Mouse (Mus musculus) mouse trophoblast stem cell (cell line): ENCODE results near the gene Mansc1.
"Not testable (repeated sequence)": the region's sequence is repeated elsewhere in the genome, so short reads cannot be mapped to it uniquely, and the experiment has no call there.

Experiments used
- in situ Hi-C, 2 experiments: fragments of 300-500 bp; cut with MseI, MboI; formaldehyde crosslinking; loops; 2 replicates in 1 of 2; 3 replicates in 1 of 2; pipeline ENCODE4 v1.15.1; 2025

The Mansc1 gene

DNA sequence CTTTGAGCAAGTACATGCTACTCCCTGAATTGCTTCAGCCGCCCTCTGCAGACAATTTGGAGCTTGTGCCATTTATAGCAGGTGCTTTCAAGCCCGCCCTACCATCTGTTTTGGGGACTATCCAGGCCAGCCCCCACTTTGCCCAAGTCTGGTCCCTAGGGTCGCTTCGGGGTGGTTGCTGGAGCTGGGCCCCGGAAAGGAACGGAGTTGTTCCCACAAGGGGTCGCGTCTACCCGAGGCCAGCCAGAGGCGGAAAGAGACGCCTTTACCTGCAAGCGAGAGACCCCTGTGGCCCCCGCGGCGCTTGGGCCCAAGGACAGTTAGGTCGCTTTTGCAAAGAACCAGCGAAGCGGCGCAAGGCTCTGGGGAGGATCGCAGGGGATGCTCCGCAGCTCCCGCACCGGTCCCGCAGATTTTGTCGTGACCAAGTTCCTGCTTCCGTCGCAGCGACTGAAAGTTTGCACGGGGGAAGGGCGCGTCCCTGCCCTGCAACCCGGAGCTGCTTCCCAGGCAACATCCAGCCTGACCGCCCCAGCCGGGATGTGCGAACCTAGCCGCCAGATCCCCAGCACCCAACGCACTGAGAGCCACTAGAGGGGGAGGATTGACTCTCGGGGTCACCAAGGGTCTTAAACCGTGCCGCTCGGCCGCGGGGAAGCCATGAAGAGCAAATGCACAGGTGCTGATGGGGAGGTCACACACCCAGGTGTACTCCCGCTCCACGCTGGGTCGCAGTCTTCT, at the start of gene Mansc1:
Gene Mansc1, minus strand, starts transcription at position 542 of the 741 bp plus-strand sequence.
- in situ Hi-C loops, result no loop called here

DNA sequence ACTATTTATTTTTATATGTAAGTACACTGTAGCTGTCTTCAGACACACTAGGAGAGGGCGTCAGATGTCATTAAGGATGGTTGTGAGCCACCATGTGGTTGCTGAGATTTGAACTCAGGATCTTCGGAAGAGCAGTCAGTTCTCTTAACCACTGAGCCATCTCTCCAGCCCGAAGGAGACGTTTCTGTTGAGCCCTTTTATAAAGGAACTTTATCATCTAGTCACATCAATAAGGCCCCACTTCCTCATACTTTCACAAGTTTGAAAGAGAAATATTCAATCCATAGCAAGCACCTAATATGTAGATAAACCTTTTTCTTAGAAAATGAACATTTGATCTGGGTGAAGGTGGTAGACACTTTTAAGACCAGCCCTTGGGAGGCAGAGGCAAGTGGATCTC, 47.0 kb upstream of the Mansc1 start:
- in situ Hi-C loops, result not testable (repeated sequence)

DNA sequence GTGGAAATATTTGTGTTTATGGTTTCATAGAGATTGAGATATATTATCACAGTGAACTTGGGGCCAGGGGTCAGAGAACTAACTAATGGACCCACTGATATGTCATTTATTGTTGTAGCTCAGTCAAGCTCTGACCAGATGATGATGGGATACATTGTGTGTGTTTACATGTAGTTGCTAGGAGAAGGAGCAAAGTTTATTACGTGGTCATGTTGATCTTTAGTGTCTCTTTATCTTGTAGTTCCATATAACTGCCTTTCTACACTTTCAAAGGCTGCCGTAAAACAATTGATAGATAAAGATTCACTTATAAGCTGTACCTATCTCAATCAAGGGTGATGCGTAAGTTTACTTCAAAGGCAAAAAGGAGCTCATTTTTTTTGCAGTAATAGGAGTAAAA, 45.7 kb upstream of the Mansc1 start:
- in situ Hi-C loops, result no loop called here

DNA sequence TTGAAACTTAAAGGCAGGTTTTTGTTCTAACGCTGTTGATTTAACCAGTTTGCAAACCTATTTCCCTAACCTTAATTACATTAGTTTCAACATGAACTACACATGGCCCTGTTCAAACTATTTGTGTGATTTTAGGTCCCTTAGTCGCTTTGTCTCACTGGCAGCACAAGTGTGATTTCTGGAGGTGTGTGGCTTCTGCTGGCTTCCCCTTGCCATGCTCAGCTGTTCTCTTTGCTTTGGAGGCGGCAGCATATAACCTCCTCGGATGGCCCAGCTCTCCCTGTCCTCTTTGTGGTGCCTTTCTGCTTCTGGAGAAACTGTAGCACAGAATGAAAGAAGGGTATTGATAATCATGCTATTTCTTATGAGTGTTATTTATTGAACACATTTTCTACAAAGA, 45.2 kb upstream of the Mansc1 start:
- in situ Hi-C loops, result no loop called here

DNA sequence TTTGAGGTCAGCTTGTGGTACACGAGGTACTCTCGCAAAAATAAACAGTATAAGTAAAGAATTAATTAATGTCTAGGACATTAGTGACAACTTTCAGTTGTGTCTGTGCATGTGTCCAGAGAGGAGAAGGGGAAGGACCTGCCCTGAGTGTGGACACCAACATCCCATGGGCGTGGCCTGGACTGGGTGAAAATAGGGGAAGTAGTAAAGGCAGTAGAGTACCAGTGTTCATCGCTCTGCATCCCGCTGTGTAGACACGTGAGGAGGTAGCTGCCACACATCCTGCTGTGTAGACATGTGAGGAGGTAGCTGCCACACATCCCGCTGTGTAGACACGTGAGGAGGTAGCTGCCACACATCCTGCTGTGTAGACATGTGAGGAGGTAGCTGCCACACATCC, 41.4 kb upstream of the Mansc1 start:
- in situ Hi-C loops, result loop anchor here in 1 of 2 experiments (25.0 kb wide), 1 partner anchor 164 kb away; the partner anchor contains the start of gene Crebl2

DNA sequence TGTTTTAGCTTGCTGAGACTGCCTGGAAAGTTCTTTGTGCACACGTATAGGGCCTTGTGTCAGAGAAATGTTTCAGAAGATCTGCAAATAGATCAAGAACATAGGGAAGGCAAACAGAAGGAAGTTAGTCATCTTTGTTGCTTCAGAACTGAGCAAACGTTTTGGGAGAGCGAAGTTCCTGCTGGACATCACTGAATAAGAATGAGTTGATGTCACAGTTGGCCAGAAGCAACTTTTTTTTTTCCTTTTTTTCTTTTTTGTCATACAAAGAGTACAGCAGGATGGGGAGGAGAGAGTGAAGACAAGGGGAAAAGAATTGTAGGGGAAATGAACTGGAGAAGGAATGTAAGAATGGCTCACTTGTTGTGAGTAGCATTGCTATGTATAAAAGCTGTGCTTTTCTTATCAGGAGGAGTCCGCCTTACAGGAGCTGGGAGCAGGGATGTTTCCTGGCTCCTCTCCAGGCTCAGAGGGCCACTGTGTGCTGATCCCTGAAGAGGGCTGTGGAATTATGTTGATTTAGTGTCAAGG, 38.7 kb upstream of the Mansc1 start:
- in situ Hi-C loops, result loop anchor here in 1 of 2 experiments (25.0 kb wide), 1 partner anchor 166 kb away; the partner anchor contains the start of gene Crebl2

DNA sequence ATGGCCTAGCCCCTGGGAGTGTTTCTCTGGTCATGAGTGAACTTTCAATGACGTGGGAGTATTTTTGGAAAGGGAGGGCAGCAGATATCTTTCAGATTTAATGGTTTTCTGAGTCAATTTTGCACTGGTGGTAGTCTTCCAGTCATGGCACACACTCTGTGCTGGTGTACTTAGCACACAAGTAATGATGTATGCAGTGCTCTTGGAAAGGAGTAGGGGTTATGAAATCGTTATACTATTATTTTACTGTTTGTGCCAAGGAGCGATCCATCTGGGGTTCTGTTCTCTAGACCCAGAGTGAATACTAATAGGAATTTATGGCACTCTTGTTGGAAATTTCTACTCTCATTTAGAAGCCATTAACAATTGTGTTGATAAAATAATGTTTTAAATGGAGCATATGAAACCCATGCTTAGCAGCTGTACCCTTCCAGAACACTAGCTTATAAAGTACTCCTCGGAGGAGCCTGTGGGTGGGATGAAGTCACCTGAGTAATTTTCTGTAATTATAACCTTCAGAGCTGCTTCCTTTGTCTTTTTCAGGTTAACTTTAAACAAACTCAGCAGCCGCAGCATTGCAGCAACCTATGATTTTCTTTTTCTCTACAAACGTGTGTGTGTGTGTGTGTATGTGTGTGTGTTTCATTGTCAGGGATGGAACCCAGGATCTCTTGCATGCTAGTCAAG, 37.0 kb upstream of the Mansc1 start:
- in situ Hi-C loops, result loop anchor here in 1 of 2 experiments (25.0 kb wide), 1 partner anchor 168 kb away; the partner anchor contains the start of gene Crebl2

DNA sequence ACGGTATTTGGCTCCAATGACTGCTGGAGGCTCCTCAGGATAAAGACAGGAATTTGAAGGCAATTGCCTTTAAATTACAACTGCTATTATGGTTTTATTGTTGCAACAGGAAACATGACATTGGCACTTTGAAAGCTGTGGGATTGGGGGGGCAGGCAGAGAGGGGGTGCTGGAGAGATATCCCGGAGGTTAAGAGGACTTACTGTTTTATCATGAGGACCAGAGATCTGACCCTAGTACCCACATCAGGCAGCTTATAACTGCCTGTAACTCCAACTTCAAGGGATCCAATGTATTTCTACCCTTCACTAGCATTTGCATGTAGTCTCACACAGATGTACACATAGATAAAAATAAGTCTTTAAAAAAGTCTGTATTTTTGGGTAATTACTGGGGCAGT, 36.2 kb upstream of the Mansc1 start:
- in situ Hi-C loops, result loop anchor here in 1 of 2 experiments (25.0 kb wide), 1 partner anchor 169 kb away; the partner anchor contains the start of gene Crebl2

DNA sequence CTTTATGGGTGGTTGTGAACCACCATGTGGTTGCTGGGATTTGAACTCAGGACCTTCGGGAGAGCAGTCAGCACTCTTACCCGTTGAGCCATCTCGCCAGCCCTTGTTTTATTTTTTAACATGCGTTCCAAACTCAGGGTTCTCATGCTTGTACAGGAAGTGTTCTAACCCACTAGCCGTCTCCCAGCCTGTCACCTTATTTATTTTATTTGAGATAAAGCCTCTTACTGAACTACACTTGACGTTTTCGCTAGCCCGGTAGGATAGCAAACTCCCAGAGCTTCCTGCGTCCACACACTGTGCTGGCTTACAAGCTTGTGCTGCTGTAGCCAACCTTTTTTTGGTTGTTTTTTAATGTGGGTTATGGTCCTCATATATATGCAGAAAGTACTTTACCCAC, 33.5 kb upstream of the Mansc1 start:
- in situ Hi-C loops, result loop anchor here in 1 of 2 experiments (25.0 kb wide), 1 partner anchor 171 kb away; the partner anchor contains the start of gene Crebl2

DNA sequence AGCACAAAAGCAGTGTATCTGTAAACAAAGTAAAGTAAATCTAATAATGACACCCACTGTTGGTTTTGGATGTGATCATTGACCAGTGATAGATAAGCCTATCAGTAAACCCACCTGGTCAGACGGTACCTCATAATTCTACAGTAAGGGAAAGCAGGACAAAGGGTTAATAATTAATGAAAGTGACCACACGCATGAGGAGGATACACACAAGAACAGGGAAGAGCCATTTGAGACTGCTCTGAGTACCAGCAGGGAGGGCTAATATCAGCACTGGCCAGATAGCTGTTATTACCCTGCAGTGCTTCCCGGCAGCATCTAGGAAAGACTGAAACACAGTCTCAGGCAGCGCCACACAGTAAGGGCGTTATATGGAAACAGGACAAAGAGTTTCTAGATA, 32.3 kb upstream of the Mansc1 start:
- in situ Hi-C loops, result loop anchor here in 1 of 2 experiments (25.0 kb wide), 1 partner anchor 173 kb away; the partner anchor contains the start of gene Crebl2

DNA sequence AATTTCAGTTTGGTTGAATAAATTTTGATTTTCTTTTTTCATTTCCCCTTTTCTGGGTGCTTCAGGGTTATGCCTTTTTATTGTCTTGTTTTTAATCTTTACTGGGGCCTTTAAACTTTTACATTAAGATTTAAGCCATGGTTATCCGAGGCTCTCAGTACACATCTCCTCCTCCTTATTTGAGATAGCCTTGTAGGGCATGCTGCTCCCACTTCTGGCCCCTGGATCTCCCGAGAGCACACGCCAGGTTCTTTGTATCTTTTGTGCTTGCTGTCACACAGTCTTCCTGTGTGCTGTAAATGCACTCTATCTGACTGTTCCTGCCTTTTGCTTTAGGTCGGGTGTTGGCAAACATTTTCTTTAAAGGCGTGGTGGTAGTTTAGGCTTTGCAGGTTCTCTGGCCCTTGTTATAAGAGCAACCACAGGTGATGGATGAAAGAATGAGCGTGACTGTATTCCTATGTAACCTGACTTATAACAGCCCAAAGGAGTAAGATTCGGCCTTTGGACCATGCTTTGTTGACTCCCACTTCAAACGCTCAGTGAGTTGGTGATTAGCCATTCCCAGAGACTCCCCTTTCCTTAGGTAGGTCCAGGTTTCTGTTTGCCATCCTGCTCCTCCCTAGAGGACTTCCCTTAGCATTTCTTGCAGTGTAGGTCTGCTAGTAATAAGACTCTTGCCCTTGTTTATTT, 28.6 kb upstream of the Mansc1 start:
- in situ Hi-C loops, result loop anchor here in 1 of 2 experiments (25.0 kb wide), 1 partner anchor 176 kb away; the partner anchor contains the start of gene Crebl2

DNA sequence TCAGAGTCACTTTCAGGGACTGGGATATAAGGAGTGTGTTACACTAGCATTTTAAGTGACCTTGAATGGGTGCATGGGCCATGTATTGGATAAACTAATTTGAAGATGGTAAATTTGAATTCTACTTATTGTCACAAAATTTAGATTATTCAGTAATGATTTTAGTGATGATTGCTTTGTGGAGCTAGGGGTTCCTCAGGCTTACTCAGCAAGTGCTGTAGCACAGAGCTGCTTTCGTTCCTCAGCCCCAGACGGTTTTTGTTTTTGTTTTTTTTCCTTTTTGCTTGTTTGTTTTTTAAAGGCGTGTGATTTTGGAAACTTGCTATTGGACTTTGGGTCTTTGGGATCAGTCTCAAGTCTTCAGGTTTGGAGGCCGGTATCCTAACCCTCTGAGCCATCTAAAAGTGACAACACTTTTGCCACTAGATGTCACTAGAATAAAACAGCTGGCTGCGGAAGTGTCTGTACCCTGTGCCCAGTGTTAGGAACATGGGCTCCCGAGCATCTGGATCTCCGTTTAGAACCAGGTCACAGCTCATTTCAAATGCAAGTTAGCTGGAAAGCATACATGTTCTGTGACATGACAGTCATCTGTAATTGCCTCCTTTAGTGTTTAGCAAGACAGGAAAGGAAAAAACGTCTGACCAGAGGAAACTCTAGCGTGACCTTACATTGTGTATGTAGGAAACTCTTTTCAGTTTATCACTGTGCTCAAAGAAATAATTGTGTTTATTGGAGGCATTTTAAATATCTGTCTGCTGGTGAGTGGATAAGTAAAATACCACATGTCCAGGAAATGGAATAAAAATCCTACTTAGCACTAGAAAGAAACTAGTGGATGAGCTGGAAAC, 27.0 kb upstream of the Mansc1 start:
- in situ Hi-C loops, result loop anchor here in 1 of 2 experiments (25.0 kb wide), 1 partner anchor 178 kb away; the partner anchor contains the start of gene Crebl2

DNA sequence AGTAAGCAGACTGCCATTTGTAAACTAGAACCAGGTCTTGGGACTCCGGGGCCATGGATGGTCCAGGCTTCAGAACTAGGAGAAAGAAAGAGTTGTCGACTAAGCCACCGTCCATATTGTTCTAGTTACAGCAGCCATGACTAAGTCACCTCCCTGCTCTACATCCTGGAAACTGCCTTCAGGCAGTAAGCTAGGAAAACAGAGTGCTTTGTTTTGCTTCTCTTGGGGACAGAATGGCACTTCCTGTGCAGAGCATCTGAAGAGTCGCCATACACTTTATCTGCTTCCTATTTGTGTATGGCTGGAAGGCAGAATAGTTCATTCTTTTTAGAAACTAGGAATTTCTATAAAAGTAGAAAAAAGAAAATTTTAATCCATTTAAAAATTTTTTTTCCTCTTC, 24.2 kb upstream of the Mansc1 start:
- in situ Hi-C loops, result loop anchor here in 1 of 2 experiments (25.0 kb wide), 1 partner anchor 181 kb away; the partner anchor contains the start of gene Crebl2

DNA sequence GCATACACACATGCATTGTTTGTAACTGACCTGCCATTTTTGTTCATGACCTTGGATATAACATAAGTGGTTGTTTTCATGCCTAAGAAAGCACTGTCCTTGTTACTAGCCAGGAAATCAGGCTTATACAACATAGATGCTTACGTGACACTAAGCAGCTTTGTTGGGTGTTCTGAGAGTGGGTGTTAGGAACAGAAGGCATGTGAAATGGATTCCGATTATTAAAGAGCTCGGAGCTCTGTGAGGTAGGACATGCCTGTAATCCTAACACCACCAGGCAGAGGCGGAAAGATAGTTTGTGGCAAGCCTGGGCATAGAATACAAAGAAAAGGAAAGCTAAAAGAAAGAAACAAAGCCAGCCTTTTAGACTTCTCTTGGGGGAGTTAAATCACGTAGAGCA, 16.1 kb upstream of the Mansc1 start:
- in situ Hi-C loops, result no loop called here

DNA sequence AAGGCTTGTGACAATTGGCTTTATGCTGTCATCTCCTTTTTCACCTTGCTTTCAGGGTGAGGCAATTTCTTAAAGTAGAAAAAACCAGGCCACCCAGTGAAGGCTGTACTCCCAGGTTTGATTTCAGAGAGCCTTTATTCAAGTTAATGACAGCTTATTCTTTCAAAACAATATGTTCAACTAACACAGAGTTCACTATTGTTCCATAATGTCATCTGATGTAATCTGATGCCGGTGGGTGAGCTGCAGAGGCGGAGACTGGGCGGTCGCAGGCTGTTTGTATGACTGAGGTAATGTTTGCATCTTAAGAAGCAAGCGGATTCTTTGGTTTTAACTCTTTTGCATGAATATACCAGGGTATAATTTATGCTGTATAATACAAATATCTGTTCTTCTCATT, 15.3 kb upstream of the Mansc1 start:
- in situ Hi-C loops, result no loop called here

DNA sequence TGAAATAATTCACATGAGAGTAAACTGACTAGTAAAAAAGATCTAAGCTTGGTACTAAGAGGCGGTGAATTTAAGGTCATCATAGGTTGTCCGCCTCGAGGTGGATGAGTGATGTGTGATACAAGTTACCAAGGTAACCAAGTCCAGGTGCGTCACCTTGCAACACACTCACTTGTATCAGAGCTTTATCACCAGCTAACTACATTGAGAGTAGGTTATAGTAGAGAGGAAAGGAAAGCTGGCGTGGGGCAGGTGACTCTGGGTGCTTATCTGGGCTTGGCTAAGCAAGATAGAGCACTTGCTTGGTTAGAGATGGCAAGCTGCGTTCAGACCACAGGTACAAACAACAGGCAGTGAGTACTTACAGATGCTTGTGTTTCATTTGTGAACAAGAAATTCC, 14.5 kb upstream of the Mansc1 start:
- in situ Hi-C loops, result no loop called here

DNA sequence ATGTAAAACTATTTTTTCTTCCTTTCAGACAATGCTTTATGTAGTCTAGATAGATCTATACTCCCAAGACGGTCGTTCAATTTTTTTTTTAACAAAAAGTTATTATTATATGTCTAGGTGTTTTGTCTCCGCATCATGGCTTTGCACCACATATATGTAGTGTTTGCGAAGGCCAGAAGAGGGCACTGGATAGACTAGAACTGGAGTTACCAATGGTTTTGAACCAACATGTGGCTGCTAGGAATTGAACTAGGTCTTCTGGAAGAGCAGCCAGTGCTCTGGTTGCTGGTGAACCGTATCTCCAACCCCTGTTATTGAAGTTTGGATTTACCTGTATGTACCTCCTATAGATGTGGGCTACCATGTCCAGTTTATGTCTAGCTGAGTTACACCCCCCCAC, 11.0 kb upstream of the Mansc1 start:
- in situ Hi-C loops, result no loop called here

DNA sequence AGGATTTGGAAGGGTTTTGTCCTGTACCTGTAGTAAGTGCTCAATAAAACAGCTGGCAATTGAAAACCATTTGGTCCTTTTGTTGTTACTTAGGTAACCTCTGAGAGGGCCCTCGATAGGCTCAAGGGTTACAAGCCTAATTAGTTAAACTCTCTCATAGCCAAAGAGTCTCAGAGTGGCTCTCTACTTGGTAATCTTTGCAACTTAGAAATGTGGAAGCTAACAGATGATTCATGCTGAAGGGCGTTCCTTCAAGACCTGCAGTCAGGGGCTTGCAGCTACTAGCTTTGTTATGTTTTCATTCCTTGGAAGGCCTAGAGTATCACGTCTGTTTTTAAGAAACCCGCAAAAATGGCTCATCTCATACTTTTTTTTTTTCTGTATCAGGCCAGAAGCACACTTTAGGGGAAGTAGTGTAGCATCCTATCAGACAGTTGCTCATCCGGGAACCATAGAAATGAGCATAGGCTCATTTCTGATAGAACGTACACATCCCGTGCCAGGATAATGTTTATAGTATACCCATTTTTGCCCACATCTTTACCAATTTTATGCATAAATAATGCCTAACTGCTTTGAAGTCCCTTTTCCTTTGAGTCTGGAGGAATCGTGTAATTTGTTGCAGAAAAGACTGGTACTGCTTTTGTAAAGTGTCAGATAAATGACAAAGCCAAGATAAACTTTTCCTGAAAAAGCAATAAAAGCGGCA, 9.6 kb upstream of the Mansc1 start:
- in situ Hi-C loops, result no loop called here

DNA sequence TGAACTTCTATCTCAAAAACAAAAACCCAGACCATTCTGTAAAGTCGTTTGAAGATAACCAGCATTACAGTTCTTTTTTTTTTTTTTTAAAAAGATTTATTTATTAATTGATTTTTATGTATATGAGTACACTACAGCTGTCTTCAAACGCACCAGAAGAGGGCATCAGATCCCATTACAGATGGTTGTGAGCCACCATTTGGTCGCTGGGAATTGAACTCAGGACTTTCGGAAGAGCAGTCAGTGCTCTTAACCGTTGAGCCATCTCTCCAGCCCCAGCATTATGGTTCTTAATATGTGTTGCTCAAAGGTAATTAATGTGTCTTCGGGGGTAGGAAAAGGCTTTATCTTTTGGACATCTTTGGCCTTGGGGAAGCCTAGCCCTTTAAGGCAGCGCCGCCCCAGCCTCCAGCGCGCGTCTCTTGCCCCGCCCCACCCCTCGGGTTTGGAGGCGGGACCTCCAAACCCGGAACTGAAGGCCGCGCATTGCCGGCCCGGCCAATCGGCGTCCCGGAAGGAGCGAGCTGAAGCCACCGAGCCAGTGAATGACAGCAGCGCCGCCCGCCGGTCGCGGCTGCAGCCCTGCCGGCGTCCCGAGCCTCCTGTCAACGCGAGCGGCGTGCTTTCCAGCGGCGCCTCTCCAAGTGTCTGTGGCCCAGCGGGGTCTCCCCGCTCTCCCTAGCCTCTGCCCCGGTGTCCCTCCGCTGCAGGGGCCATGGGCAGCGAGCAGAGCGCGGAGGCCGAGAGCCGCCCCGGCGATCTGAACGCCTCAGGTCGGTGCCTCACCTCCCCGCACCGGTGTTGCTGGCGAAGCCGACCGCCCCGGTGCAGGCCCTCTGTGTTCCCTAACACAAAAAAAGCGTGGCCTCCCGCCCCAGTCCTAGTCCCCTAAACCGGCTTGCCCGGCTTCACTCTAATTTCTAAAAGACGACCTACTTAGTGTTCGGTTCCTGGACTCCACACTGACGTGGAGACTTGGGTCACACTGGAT, 8.5 kb upstream of the Mansc1 start:
- in situ Hi-C loops, result no loop called here
